Mouse (Mus musculus) olfactory bulb, adult 2 months (tissue): Measurements from ENCODE around the gene 1700024P04Rik.

Experiments used
- CTCF ChIP-seq: fragments of 200-500 bp; IDR thresholded peaks from 2 replicates; pipeline ENCODE4 v1.5.1; 2012; ENCODE audit warnings: low read depth, mild to moderate bottlenecking, low read length, moderate library complexity; ENCODE audit not compliant: insufficient read depth
- POLR2A ChIP-seq: fragments of 200-500 bp; IDR thresholded peaks from 2 replicates; pipeline ENCODE4 v1.6.1; 2012; ENCODE audit warnings: mild to moderate bottlenecking, low read depth, low read length, moderate library complexity; ENCODE audit not compliant: insufficient read depth

DNA sequence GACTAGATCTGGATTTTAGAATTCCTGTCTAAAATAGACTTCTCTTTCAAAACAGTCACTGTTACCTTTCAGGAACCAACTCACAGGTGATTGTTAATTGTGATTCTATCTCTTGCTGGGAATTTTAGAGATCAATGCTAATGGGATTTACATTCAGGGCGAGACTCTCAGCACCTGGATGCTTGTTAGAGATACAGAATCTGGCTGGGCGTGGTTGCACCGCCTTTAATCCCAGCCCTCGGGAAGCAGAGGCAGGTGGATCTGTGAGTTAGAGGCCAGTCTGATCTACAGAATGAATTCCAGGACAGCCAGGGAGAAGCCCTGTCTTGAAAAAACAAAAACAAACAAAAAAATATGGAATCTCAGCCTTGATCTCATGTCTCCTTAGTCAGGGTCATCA lies 32.3 kb upstream of the 1700024P04Rik start:
- TF ChIP-seq CTCF (no peak), POLR2A (no peak)
